Mouse (Mus musculus): ENCODE data around the gene Cyp4v3. TPM values are rescaled to one million over a fixed set of nuclear protein-coding genes. Genes with fewer than 3 reads are reported as not detected.

Cyp4v3 gene
- total RNA-seq, 4 experiments from 2014 or later: 7.4 to 9.7 (median 8.2) TPM

Other genes with a start within 250 kb of the Cyp4v3 start
- not detected for gene F11, start 71.2 kb downstream of the Cyp4v3 start, total RNA-seq (2022)
- gene Klkb1, start 38.4 kb downstream of the Cyp4v3 start, total RNA-seq (2022): under 1 TPM in 1 of 4 experiments, not detected in 3; 0.09 TPM
- under 1 TPM in 1 of 4 experiments, not detected in 3; 0.13 TPM for gene Gm45753, start 24.8 kb downstream of the Cyp4v3 start, total RNA-seq (2022)
- gene Fam149a, start 49.1 kb upstream of the Cyp4v3 start, total RNA-seq (2022): 10 to 100 TPM; 20.6 to 24.4 (median 22.1) TPM
- 10 to 100 TPM in 3 of 4 experiments, 1 to 10 TPM in 1; 8.7 to 11.8 (median 10.8) TPM for gene Tlr3, start 77.9 kb upstream of the Cyp4v3 start, total RNA-seq (2022)
- 100 to 1,000 TPM; 263 to 309 (median 284) TPM for gene Sorbs2, start 174.6 kb upstream of the Cyp4v3 start, total RNA-seq (2022)

Measured in left cerebral cortex, adult 8-10 months (tissue).